Mouse (Mus musculus): ENCODE measurements at regions not wholly inside any gene's neighbourhood (a gene's known extent, or its start where the extent isn't known, plus 50 kb on each side); places are given as distances from the start of the nearest gene placed in this dataset.

DNA sequence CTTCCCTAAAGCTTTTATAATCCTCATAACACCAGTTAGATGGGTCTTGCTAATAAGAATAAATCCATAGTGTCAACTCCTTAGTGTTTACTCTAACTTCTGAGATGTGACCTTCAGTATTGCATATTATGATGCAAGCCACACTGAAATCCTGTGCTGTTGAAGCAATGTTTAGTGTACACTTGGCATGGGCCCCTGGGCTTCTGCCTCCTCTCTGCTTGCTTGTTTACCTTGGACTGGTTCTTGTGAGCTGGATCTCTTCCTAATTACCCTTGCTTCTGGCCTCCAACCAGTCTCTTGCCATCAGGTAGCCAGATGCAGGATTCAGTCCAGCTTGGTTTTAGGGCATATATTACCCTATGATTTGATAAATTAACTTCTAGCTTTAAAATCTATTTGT, 57.0 kb downstream of the Rgs2 start:
- no peak for DNase-seq (ENCODE audit: low read depth, low spot score)

DNA sequence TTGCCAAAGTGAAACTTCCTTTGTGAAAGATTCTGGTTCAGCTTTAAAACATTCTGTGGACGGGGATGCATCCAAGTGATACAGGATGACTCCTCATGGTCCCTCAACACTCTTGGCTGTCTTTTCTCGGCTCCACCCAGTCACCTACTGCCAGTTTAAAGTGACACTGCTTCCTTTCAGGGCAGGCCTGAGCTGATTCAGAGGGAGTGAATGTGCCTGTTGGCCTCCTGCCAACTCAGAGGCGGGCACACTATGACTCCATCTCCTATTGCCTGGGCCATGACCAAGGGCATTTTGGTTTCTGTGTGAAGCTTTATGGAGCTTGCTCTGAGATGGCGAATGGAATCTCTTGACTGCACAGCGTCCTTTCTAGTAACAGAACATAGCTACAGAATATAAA, 62.5 kb downstream of the Rgs2 start:
- DNase-seq (ENCODE audit: low read depth, low spot score) = peak; percentile 68

DNA sequence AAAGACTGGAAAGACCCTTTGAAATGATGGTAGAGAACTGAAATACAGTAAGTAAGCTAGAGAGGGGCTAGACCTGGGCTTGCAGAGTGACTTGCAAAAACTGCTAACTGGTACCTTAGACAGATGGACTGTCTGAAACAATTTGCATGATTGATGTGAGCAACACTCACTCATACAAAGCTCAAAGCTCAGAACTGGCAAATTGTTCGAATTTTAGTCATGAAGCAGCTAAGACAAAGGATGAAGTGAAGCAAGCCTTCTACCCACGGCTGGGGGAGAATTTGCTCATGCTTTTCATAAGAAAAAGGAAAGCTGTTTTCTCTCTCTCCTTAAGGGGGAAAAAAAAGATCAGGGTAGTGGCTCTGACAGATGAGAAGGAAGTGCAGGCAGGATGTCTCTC, 64.5 kb downstream of the Rgs2 start:
- no peak for DNase-seq (ENCODE audit: low read depth, low spot score)

DNA sequence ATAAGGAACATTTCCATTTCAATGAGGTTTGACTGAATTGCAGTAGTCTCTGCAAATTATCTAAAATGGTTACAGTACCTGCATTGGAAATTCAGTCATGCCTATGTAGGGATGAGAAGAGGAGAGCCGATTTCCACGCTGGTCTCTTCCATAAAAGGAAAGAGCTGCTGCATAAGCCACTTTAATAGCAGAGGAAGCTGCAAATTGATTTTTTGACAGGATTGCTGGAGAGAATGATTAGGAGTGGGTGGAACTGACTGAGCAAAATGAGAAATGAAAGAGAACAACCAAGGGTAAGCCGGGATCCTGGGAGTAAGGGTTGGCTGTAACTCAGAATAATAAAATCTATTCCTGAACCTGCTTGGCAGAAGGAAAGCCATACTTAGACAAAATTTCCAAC, 65.4 kb downstream of the Rgs2 start:
- no peak for DNase-seq (ENCODE audit: low read depth, low spot score)

DNA sequence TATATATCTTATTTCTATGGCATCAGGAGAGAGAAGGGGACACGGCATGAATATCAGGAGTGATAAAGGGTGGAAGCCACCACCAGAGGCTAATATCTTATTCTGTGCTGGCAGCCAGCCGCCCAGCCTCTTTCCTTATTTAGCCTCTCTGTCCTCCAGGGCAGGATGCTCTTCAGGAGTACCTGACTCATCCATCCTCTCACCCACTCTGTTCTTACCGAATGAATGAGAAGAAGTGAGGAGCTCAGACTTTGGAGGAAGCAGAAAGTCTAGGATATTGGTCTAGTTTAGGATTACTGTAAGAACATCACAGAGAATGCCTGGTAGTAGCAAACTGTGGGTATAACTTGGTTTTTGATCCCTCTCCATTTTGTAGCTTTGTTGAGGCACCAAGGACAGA, 73.2 kb downstream of the Rgs2 start:
- DNase-seq (ENCODE audit: low read depth, low spot score) = no peak

DNA sequence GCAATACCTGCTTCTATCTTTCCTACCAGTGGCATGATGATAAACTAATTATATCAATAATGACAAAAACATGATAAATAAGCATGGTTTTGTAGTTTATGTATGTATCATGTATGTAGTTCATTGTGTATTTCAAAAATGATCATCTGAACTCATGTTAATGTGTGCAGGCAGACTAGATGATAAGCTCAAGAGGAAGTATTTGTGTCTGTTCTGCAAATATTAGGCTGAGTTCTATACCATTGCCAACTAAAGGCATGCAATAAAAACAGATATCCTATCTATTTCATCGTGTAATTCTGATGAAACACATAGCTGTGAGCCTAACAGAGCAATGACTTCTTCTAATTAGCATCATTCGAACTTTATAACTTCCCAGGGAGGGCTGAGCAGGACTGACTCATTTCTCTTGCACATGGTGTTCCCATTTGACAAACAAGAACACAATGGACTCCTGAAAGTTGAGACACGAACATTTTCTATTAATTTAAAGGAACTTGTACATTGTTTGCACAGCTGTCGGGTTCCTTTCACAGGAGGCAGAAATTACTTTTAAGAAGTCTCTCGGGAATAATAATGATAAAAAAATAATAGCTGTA, 74.3 kb downstream of the Rgs2 start:
- no peak for DNase-seq (ENCODE audit: low read depth, low spot score)

DNA sequence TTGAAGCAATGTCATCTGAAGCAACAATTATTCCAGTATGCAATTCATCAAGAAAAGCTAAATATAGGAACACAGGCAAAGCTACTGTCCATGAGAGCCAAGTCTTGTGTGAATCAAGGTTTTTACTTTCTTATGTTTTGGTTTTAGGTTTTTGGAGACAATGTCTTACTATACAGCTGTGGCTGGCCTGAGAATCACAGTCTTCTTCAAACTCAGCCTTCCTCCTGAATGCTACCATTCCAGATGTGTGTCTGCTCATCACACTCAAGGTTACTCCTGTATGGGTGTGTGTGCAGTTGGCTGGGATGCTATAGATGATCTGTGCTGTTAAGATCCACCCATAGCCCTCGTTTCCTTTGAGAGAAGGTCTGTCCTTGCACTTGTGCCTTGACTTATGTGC, 81.5 kb downstream of the Rgs2 start:
- no peak for DNase-seq (ENCODE audit: low read depth, low spot score)

DNA sequence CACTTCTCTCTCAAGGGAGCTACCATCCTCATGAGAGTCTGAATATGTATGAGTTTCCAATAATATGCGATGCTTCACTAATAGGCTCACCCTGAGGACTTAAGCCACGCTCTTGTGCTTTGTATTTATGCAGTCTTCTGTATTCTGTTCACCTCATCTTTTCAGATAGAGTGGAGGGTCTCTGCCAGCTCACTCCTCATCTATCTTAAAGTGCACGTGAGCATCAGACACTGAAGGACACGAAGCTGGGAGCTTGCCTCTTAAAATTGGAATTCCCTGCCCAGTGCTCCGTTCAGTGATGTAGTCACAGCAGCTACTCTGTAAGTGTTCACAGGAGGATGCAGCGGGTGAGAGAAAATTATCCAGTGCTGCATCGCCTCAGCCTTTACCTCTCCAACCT, 83.7 kb downstream of the Rgs2 start:
- no peak for DNase-seq (ENCODE audit: low read depth, low spot score)

DNA sequence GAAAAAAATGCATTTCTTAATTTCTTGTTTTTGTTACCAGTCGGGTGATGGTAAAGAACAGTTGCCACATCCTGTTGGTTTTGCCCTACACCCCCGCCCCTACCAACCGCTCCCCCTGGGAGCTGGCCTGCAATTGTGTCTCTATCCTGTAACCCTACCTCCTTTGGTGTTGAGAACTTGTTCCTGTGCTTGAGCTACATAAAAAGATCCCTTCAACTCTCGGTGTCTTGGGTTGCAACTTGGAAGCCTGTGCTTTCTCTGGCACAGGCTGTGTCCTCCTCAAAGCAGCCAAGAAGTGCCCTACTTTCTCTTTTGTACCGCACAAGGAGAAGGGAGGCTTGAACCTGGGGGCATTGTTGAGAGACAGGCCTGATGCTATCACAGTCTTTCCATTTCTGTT, 85.0 kb downstream of the Rgs2 start:
- DNase-seq (ENCODE audit: low read depth, low spot score) = peak; percentile 69

DNA sequence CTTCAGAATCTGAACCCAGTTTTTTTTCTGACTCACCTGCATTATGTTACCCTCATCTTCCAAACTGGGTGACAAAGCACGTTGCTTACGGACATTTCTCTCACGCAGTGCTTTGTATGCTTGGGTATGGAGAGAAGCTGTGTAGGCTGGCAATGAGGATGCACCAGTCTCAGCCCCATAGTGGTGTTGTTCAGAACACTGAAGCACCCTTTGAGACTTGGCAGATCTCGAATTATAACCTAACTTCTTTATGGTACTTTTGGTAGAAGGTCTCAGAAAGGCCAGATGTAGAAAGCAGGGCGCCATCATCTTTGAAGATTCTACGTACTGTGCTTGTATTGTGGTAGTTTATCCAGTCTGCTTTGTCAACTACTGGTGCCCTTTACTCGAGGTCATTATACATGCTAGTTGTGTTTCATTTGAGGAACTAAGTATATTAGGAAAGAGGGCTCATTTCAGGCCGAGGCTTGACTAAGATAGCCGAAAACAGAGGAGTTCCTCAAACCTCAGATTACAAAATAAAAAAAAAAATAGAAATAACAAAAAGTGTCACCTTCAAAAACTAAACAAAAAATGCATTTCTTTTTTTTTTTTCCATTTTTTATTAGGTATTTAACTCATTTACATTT, 85.7 kb downstream of the Rgs2 start:
- peak; percentile 17 for DNase-seq (ENCODE audit: low read depth, low spot score)

DNA sequence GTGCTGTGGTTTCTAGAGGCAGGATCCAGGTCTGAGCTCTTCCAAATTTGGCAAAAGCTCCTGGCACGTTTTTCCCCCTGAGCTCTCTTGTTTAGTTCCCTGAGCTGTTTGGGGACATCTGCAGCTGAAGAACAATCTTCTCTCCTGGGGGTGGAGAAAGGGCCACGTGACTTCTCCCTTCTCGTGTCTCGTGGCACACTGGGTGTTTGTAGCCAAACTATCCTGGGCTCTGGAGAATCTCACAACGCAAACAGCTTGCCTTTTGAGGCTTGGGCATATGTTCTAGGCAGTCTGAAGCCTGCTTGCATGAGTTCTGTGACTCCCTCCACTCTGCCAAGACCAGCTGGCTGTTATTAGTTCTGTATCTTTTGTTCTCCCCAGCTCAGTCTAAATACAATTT, 86.3 kb downstream of the Rgs2 start:
- peak; percentile 42 for DNase-seq (ENCODE audit: low read depth, low spot score)

DNA sequence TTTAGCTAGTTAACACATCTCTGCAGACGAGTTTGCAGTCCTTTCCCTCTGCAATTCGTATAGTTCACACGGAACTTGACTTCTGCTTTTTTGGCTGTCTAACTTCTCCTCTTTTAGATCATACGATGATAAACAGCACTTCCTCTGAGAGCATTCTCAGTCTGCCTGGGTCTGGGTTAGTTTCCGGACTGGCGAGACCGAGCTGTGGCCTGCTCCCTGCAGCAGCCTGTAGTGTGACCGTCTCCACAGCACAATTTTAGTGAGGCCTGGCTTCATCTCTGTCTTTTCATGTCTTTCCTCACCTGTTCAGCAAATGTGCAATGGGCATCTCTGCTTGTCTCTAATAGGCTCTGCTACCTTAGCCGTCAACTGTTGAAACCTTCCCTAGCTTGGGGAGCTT, 87.4 kb downstream of the Rgs2 start:
- peak; percentile 72 for DNase-seq (ENCODE audit: low read depth, low spot score)

DNA sequence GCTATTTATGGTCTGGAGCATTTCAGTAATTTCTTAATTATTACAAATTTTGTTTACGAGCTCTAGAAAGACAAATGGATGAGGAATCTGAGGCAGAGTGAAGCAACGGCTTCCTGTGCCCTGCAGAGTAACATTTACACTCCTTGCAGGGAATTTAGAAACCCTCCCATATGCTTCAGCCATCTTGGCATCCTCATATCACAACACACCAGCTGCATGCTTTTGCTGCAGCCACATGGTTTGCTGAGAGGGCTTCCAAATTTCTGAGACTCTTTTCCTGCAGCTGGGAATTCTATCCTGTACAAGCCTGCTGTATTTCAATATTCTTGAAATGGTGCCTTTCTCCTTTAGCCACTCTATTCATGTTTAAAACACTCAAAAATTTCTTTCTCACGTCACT, 91.4 kb downstream of the Rgs2 start:
- DNase-seq (ENCODE audit: low read depth, low spot score) = no peak

DNA sequence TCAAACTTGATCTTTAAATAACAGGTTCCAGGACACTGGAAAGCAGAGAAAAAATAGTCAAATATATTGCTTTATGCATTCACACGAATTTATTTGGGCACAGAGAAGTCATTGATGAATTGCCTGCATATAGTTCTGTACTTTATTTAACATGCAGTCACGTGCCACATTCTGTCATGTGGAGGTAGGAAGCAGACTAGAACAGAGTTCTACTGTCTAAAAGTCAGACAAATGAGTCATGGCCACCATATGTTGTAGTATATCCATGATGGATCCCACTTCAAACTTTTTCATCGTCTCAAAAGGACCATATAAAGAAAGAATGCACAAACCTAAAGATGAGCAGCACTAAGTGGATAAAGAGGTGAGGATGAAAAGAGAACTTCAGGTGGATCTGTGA, 92.7 kb downstream of the Rgs2 start:
- DNase-seq (ENCODE audit: low read depth, low spot score) = no peak

DNA sequence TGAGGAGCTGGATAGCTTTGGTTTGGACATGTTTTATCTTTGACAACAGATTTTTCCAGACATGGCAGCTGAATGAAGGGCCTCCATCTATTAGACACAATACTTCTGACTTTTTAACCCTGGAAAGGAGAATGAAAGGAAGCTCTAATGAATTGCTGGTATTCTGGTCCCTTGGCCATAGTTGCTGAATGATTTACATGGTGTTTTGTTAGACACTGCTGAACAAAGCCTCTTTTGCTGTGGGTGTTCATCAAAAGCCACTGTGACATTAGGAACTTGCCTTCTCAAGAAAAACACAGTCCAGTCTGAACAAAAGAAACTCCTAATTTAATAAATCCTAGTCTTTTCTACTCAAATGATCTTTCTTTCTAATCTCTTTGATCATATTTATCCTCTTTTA, 93.4 kb downstream of the Rgs2 start:
- no peak for DNase-seq (ENCODE audit: low read depth, low spot score)

DNA sequence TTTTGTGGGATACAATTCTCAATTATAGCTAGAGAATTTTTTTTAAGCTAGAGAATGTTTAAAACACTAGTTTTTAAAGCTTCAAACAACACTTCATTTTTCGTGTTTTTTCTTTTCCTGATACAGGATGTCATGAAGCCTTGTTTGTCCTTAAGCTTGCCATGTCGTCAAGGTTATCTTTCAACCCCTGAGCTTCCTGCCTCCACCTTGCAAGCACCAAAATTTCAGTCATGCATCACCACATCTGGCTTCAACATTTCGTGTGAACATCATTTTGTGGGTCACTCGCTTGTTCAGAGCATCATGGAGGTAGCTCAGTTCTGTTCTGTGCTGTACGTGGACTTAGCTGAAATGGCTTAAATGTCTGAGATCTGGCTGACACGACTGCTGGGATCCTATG, 96.6 kb downstream of the Rgs2 start:
- DNase-seq (ENCODE audit: low read depth, low spot score) = peak; percentile 33

DNA sequence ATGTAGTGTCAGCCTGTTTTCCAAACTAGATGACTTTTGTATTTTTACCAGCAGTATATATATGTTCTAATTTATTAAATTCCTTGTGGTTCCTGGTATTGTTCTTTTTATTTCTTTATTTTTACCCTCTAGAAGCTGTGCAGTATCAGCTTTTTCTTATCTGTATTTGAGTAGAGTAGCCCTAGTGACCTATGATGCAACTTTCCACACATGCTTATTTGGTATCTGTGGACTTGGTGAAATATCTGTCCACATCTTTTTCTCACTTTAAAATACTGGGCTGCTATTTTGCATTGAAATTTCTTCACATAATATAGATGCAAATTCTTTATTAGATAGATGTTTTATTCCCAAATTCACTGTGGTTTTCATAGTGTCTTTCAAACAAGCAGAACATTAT, 97.1 kb downstream of the Rgs2 start:
- DNase-seq (ENCODE audit: low read depth, low spot score) = no peak

DNA sequence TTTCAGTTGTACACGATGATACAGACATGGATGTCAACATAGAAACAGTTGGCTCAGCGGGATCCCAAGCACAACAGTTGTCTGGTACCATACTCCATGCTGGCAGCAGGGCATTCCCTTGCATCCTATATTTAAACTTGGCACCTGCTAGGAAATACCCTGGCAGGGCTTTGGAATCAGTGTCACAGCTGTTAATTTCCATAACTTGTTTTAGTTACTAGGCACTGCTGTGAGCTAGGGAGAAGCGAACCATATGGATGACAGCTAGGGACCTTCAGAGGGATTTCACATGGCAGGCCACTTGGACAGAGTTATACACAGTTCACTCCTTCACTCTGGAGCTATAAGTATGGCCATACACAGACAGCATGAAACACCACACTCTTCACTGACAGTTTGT, 100.0 kb downstream of the Rgs2 start:
- DNase-seq (ENCODE audit: low read depth, low spot score) = no peak

DNA sequence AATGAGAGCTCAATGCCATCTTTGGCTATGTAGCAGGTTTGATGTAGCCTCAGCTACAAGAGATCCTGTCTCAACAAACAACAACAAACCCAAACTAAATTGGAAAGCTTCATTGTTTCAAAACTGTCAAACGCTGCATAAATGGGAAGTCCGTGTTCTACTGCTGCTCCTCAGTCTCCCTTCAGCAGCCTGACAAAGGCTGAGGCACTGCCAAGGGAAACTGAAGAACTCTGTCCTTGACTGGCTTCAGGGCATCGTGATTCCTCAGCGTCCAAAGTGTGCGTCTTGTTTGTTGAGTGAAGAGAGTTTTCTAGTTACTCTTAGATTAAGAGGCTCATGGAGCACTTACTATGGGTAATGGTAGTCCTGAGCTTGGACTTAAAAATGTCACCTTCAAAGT, 100.7 kb downstream of the Rgs2 start:
- no peak for DNase-seq (ENCODE audit: low read depth, low spot score)

DNA sequence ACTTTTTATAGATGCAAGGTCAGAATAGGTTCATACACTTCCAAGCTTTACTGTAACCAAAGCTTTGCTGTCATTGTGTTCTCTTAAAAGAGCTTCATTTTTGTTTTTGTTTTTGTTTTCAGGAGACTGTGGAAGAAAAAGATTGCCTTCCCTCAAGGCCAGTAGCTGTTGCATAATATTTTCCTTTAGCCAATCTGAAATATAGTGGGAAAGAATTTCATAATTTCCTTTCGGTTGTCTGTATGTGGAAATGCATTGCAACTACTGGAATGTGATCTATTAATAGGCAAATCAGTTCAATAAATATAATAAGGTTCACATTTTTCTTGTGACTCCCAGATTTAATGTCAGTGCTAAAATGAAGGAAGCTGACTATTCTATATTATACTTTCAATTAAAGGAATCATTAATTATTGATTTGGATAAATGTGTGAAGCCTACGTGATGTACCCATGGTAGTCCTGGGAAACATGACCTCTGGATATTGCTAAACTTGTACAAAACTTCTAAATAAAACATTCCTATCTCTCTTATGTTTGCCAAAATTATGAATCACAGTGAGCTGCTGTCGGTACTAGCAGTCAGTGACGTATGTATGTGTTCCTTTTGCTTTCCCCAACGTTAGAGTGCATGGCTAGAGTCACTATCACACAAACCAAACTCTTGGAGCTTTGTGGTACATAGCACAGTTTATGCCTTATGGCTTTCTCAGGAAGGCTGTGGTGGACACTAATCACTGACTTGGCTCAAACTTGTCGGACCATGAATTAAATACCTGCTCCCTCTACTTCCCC, 102.6 kb downstream of the Rgs2 start:
- DNase-seq (ENCODE audit: low read depth, low spot score) = no peak

DNA sequence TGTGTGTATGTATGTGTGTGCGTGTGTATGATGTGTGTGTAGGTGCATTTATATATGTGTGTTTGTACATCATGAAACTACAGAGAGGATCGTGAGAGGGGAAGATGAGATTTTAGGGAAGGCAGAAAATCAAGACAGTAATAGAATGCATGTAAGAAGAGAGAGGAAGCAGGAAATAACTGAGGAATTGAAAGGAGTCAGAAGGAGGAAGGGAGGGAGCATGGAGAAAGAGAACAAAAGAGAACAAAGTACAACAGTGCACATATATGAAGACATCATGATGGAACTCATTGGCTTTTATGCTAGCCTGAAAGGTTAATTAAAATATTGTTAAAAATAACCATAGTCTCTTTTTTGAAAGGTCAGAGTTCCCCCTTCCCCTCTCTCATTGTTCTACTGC, 111.4 kb downstream of the Uchl5 start:
- no peak for DNase-seq (ENCODE audit: low read depth, low spot score)

DNA sequence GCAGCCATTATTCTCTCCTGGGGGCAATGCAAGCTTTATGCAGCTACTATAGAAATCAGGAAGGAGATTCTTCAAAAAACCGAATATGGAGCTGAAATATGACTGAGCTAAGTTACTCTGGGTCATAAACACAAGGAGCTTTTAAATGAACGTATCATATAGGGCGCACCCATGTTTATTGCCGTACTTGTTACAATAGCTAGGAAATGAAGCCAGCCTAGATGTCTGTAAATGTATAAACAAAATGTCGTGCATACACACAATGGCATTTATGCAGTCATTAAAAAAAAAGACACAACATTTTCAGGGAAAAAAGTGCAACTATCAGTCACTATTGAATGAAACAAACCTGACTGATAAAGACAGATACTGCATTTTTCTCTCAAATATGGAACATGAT, 111.0 kb downstream of the Uchl5 start:
- no peak for DNase-seq (ENCODE audit: low read depth, low spot score)

DNA sequence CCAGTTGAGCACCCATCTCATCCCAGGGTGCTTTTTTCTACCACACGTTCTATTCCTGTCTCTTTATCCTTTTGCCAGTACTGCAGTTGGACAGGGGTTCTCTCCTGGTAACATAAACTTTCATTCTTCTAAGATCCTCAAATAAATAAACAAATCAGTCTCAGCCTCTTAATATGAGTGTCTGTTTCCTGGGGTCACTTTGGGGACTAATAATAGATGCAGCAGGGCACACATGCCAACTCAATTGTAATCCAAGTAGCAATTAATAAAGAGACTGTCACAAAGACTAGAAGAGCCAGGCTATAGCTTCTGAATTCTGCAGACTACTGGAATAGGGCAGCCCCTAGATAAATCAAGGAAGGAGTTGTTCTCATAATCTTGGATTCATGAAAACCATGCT, 108.9 kb downstream of the Uchl5 start:
- no peak for DNase-seq (ENCODE audit: low read depth, low spot score)

All from CD4-positive, CD25-positive, alpha-beta regulatory T cell, adult 2 months (primary cell).